Mouse (Mus musculus) regulatory T cell (primary cell): ENCODE measurements around the gene Naa80.

ENCODE experiments used
- in situ Hi-C: fragments of 300-600 bp; cut with MboI, MseI; formaldehyde crosslinking; loops from one replicate; pipeline ENCODE4 v1.15.1; 2025; ENCODE audit warnings: high pct_unique_total_duplicates

The Naa80 gene

DNA sequence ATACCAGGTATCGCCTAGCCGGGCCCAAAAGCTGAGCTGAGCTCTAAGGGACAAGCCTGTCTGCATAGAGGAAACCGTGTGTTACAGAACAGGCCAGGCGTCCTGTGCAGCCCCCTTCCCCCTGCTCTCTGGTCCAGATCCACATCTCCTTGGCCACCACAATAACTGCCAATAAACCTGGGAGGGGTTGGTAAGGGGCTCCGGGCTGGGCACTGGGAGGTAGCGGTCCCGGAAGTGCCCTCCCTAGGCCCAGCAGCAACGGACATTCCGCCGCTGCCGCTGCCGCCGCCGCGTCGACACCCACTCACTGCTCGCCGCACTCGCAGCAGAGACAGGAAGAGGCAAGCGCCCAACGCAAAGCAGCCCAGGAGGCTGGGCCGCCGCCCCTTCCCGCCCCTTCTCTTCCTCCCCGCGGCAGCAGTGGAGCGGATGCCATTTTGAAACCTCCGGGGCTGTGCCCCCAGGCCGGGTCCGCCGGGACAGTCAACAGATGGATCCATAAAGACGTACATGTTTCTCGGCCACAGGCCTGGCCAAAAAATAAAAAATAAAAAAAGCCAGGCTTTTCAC is 54.5 kb downstream of the Naa80 start:
- in situ Hi-C loops, result no loop called here
